Mouse (Mus musculus) spleen, adult 2 months (tissue): ENCODE measurements around the gene Robo3. TPM values are rescaled to one million over a fixed set of nuclear protein-coding genes. Genes with fewer than 3 reads are reported as not detected.
A peak's percentile ranks its signal among the peaks of the same experiment; 100 is the strongest.

Experiments used
- DNase-seq, 2 experiments: peaks; one replicate each; pipeline versions ENCODE4 v3.0.0 to v3.0.0-alpha.2; 2012 to 2021; ENCODE audit warnings: low spot score in 2 of 2, low read depth in 1 of 2
- H3K27ac ChIP-seq: fragments of 200-500 bp; 2 replicates; pipeline ENCODE4 v1.5.1; 2012; ENCODE audit warnings: low read length, inconsistent platforms; ENCODE audit not compliant: insufficient read depth
- H3K27me3 ChIP-seq: fragments of 200-500 bp; 2 replicates; pipeline ENCODE4 v1.6.1; 2012; ENCODE audit warnings: mild to moderate bottlenecking, moderate library complexity, low read length, inconsistent platforms; ENCODE audit not compliant: control insufficient read depth, insufficient read depth
- H3K36me3 ChIP-seq: fragments of 200-500 bp; 2 replicates; pipeline ENCODE4 v1.6.1; 2012; ENCODE audit warnings: mild to moderate bottlenecking, low read length, inconsistent platforms; ENCODE audit not compliant: control insufficient read depth, insufficient read depth
- H3K4me1 ChIP-seq: fragments of 200-500 bp; 2 replicates; pipeline ENCODE4 v1.6.1; 2011; ENCODE audit warnings: inconsistent platforms; ENCODE audit not compliant: control insufficient read depth, insufficient read depth, insufficient read length
- H3K4me3 ChIP-seq: fragments of 200-500 bp; 2 replicates; pipeline ENCODE4 v1.5.1; 2011; ENCODE audit warnings: mild to moderate bottlenecking, inconsistent platforms; ENCODE audit not compliant: insufficient read depth, insufficient read length; ENCODE audit errors: extremely low read depth
- CTCF ChIP-seq: fragments of 200-500 bp; IDR thresholded peaks from 2 replicates; pipeline ENCODE4 v1.5.1; 2011; ENCODE audit warnings: mild to moderate bottlenecking, inconsistent platforms; ENCODE audit not compliant: insufficient read depth, insufficient read length, insufficient replicate concordance; ENCODE audit errors: extremely low read depth
- POLR2A ChIP-seq: fragments of 200-500 bp; IDR thresholded peaks from 2 replicates; pipeline ENCODE4 v1.6.1; 2011; ENCODE audit warnings: low read depth, low read length, inconsistent platforms
- WGBS: fragments of 180-500 bp; shearing (Covaris S2); methylation state at CpG from one replicate; pipeline ENCODE4 v1.1.7; 2018; 5-methylcytosine and 5-hydroxymethylcytosine counted together
- polyA plus RNA-seq: library from polyadenylated mRNA; depleted of rRNA; stranded (reverse); fragments of >200 nt; gene quantifications from 2 replicates; pipeline ENCODE4 v1.2.3, GENCODE M21; 2012

Robo3 gene
- polyA plus RNA-seq, 1 experiment = 0.81 TPM

DNA sequence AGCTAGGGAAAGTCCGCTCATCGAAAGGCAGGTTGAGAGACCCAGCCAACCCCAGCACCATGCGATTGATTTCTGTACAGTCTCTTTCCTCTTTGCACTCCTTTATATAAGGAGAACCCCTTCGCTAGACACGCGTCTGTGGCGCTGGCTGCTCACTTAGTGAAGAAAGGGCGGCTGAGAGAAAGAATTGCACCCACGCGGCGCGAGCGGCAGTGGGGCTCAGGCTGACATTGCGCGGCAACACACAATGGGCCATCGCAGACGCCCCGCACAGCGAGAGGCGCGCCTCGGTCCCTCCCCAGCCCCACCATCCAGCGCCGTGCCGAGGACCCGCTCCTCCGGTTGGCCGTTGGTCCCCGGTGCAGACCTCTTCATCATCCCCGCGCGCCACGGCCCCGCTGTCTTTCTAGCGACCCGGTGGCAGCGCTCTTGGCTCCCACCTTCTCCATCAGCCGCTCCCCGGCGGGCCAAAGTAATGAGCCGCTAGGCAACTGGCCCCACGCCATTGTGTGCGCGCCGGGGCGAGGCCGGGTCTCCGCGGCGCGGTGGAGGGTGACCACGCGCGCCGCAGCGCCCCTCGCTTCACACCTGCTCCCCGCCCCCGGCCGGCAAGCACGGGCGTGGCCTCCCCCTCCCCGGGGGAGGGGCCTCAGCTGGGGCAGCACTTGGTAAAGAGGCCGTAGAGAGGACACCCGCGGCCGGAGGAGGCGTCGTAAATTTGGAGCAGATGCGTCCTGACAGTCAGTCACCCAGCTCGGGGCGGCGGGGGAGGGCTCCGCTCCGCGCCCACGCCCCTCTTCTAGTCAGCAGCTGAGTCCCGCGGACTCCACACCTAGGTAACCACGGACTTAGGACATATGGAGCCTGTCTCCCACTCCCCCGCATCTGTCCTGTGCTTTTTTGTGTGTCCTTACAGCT is 27.3 kb upstream of the Robo3 start:
- DNase-seq = peak in 1 of 2 experiments; percentile 17
- H3K4me1 ChIP-seq = peaks cover 8% of the 10 kb centered on the region; the same call in 1 of the 2 replicates
- H3K36me3 ChIP-seq = no peaks in the 10 kb centered on the region
- H3K4me3 ChIP-seq = peak overlapping the region; percentile 48
- peaks cover 30% of the 10 kb centered on the region for H3K27me3 ChIP-seq
- 1% methylated on average over 81 of the region's 81 CpGs for WGBS
- H3K27ac ChIP-seq = no peak overlapping the region
- TF ChIP-seq CTCF = no peak
- TF ChIP-seq POLR2A = no peak

DNA sequence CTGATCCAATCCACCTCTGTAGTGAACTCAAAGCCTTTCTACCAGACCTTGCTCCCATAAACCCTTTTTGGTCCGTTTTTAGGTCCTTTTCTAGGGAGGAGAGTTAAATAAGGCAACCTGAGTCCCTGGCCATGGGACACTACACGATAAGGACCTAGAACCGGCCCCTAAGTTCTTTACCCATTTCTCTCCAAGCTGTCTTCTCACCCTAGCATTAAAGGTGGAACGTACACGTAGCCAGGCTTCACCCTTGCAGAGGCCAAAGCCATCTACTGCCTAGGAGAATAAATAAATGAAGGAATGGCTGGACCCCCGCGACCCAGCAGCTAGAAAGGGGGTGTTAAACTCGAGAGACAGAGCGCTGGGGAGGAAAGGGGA is 26.6 kb upstream of the Robo3 start:
- no peak for DNase-seq
- no peak overlapping the region for H3K27ac ChIP-seq
- no peak overlapping the region for H3K4me3 ChIP-seq
- H3K4me1 ChIP-seq = peaks cover 8% of the 10 kb centered on the region; the same call in 1 of the 2 replicates
- WGBS = 8% methylated on average over 9 of the region's 9 CpGs
- H3K27me3 ChIP-seq = peaks cover 30% of the 10 kb centered on the region
- H3K36me3 ChIP-seq = no peaks in the 10 kb centered on the region
- no peak for TF ChIP-seq CTCF
- no peak for TF ChIP-seq POLR2A

DNA sequence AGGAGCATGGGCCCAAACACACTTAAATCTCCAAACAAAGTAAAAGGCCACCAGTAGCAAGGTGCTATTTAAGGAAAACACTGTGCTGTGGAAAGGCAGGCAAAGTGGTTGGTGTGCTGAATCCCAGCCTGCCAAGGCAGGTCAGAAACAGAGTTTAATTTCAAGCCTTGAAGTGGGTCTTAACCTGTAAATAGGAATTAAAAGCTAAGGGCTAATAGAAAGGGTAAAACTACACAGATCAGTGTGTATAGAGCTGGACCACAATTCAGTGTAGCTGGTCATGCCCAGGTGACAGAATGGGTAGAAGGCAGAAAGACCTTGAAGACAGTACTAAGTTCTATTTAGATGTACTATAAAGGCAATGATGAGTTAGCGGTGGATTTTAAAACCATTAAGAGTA is 24.1 kb upstream of the Robo3 start:
- Histone ChIP-seq H3K27ac (no peak overlapping the region), H3K27me3 (peaks cover 34% of the 10 kb centered on the region), H3K4me1 (peaks cover 8% of the 10 kb centered on the region; the same call in 1 of the 2 replicates), H3K4me3 (no peak overlapping the region), H3K36me3 (no peaks in the 10 kb centered on the region)
- TF ChIP-seq POLR2A (no peak), CTCF (no peak)
- 97% methylated on average over 1 of the region's 1 CpGs for WGBS
- DNase-seq = no peak

DNA sequence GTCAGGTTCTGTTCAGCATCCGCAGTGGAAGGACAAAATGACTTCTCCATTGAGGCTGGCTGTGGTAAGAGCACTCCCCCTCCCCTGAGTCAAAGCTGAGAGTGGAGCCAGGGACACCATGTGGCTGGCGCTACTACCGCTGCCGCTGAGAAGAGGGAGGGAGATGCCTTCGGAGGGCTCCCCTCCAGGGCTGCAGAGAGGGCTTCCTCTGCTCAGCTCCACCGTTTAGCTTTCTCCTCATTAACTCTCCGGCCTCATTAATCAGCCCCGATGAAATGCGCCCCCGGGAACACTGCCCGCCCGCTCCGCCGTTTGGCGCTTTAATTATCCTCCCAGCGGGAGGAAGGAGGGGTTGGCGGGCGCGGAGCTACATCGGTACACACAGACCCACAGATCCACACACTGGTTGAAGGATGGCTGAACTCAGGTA is 23.4 kb upstream of the Robo3 start:
- Histone ChIP-seq H3K4me1 (peaks cover 8% of the 10 kb centered on the region; the same call in 1 of the 2 replicates), H3K36me3 (no peaks in the 10 kb centered on the region), H3K27ac (no peak overlapping the region), H3K4me3 (no peak overlapping the region), H3K27me3 (peaks cover 34% of the 10 kb centered on the region)
- 4% methylated on average over 20 of the region's 20 CpGs for WGBS
- no peak for DNase-seq
- TF ChIP-seq POLR2A = no peak
- no peak for TF ChIP-seq CTCF

DNA sequence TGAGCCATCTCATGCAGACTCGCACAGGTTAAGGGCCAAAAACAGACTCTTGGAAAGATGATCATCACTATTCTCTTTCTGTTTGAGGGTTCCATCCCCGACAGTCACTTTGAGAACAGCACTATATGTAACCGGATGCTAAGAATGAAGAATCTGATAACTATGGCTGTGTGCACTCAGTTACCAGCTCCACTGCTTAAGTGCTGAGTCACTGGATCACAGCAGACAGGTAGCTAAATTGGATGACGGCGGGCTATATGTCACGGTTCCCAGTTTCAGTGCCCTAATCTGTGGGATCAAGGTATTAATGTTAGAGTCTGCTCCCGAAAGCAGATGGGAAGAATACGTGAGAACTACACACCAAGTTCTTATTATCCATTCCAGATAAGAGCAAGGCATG is 22.8 kb upstream of the Robo3 start:
- Histone ChIP-seq H3K4me3 (no peak overlapping the region), H3K36me3 (no peaks in the 10 kb centered on the region), H3K27ac (no peak overlapping the region), H3K27me3 (peaks cover 29% of the 10 kb centered on the region), H3K4me1 (peaks cover 8% of the 10 kb centered on the region; the same call in 1 of the 2 replicates)
- DNase-seq = no peak
- WGBS = 8% methylated on average over 8 of the region's 8 CpGs
- TF ChIP-seq CTCF (no peak), POLR2A (no peak)

DNA sequence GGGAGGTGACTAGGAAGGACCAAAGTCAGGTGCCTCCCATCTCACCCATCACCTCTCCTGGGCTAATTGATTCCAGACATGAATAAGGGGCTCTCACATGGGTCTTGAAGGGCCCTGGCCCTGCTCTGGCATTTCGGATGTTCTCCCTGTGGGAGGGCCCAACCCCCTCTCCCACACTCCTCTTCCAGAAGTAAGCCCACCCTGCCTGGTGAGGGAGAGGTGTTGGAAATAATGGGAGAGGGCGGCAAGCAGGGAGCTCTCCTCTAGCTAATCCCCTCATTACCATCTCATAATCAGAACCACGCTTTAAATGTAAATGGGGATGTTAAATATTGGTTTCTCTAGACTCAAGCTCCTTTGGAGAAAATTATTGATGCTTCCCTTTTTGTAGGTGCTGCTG is 21.9 kb upstream of the Robo3 start:
- Histone ChIP-seq H3K27me3 (peaks cover 20% of the 10 kb centered on the region), H3K4me1 (0 out of 2 replicates have a peak, but pooled peaks cover under 1% of the 10 kb centered on the region), H3K36me3 (no peaks in the 10 kb centered on the region), H3K27ac (no peak overlapping the region), H3K4me3 (no peak overlapping the region)
- 39% methylated on average over 3 of the region's 3 CpGs for WGBS
- no peak for DNase-seq
- TF ChIP-seq CTCF (no peak), POLR2A (no peak)
